Mouse (Mus musculus) CH12.LX (cell line): ENCODE data around the gene Taldo1.

Experiments
- CTCF ChIP-seq, 2 experiments: IDR thresholded peaks in 1 of 2; conservative IDR thresholded peaks in 1 of 2; 2 replicates each; pipeline ENCODE4 v1.5.1; 2011 to 2012; ENCODE audit warnings: low read depth in 2 of 2, low read length in 2 of 2, improper control_type of control experiment in 1 of 2, inconsistent platforms in 1 of 2, mild to moderate bottlenecking in 1 of 2, moderate library complexity in 1 of 2
- ELF1 ChIP-seq: IDR thresholded peaks from 2 replicates; pipeline ENCODE4 v1.6.1; 2014; ENCODE audit warnings: low read depth, mild to moderate bottlenecking, inconsistent platforms, low read length, improper control_type of control experiment
- MAFK ChIP-seq: IDR thresholded peaks from 2 replicates; pipeline ENCODE4 v1.6.1; 2011; ENCODE audit warnings: low read length, improper control_type of control experiment; ENCODE audit not compliant: insufficient replicate concordance
- MEF2A ChIP-seq: IDR thresholded peaks from 2 replicates; pipeline ENCODE4 v1.6.1; 2014; ENCODE audit warnings: low read depth, mild to moderate bottlenecking, inconsistent platforms, low read length, improper control_type of control experiment, borderline replicate concordance
- POLR2A ChIP-seq: IDR thresholded peaks from 2 replicates; pipeline ENCODE4 v1.6.1; 2011; ENCODE audit warnings: low read depth, mild to moderate bottlenecking, improper control_type of control experiment, low read length
- TBP ChIP-seq: conservative IDR thresholded peaks from 2 replicates; pipeline ENCODE4 v1.6.1; 2011; ENCODE audit warnings: low read depth, low read length, improper control_type of control experiment

DNA sequence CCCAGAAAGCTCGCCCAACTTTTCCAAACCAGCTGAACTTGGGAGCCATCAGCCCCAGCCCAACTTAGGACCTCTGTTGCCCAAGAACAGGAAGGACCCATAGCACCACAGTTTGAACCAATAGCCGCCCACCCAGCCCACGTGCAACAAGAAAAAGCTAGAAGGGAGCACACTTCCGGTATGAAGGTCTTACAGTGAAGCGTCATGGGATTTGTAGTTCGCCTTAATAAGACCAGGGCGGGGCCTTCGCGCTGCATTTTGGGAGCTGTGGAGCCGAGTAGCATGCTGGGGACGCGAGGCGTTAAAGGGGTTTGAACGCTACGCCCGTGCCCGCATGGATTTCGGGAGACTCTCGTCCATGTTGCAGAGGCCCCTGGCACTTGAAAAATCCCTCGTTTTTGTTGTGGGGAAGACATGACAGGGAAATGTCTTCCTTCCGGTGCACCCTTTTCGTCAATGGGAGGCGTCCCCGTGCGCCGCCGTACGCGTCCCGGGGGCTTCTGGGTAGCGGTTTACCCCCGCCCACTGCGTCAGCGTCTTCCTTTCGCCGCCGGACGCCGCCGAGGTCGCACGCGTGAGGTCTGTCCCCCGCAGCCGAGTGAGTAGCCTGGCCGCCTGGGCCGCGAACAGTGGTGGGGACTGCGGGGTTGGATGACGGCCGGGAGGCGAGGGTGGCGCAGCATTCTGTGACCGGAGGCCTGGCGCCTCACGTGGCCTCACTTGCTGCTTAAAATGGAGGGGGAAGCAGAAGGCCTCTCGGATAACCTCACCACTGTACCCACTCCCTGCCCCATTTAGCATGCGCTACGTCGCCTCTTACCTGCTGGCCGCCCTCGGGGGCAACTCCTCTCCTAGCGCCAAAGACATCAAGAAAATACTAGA is 55.4 kb downstream of the Taldo1 start, which contains the start of gene Rplp2:
- TF ChIP-seq TBP: peak; percentile 65
- TF ChIP-seq CTCF (conservative IDR thresholded peaks at IDR 0.05 in 1 of 2, IDR thresholded peaks at IDR 0.05 in 1 of 2; ENCODE audit: low read depth in 2 of 2, low read length in 2 of 2): no peak
- no peak for TF ChIP-seq MAFK
- TF ChIP-seq POLR2A: peak; percentile 93
- TF ChIP-seq ELF1: peak; percentile 94
- no peak for TF ChIP-seq MEF2A
